Mouse (Mus musculus) heart, postnatal 14 days (tissue): ENCODE data around the gene Gm20662. TPM values are rescaled to one million over a fixed set of nuclear protein-coding genes. Genes with fewer than 3 reads are reported as not detected.

Source experiments
- DNase-seq, 2 experiments: peaks; one replicate each; pipeline ENCODE4 v3.0.0; 2021 to 2022
- intact Hi-C: fragments of 180-260 bp; cut with DNase I; formaldehyde crosslinking; loops from one replicate; pipeline ENCODE4 v1.15.1; 2025
- microRNA-seq, 2 experiments: library from miRNA; unstranded; fragments of <30 nt; microRNA quantifications; one replicate each; pipeline ENCODE4 v1.2.0; 2021 to 2022
- total RNA-seq, 2 experiments: library from RNA; stranded (reverse); gene quantifications; 2 replicates each; pipeline ENCODE4 v1.2.3; 2021

Gene Gm20662
- total RNA-seq, 2 experiments from 2014 or later = 0.50 to 0.98 TPM

DNA sequence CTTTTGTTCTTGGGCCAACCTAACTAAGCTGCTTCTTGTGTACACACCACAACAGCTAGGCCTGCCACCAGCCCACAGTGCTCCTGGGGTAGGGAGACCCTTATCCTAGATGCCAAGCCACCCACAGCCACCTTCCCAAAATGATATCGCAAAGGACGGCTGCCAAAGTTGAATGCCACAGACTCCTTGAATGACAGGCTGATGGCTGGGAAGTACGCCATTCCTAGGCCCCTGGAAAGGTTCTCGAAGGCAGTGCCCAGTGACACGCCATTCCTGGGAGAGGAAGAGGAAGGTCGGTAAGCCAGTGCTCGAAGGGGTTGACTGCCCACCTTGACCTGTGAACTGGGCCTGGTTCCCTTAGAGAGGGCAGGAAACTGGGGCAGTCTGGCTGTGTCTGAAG lies 73.4 kb downstream of the Gm20662 start:
- intact Hi-C loops = no loop called here

GRCm38 (mm10) chr9:108071801-108072200 lies 75.7 kb downstream of the Gm20662 start:
- intact Hi-C loops = loop anchor here (2.0 kb wide), 1 partner anchor 41 kb away; no protein-coding TSS in a partner anchor
- no peak for DNase-seq

More for the DNA sequence above, 73.4 kb downstream of the Gm20662 start:
- no peak for DNase-seq

DNA sequence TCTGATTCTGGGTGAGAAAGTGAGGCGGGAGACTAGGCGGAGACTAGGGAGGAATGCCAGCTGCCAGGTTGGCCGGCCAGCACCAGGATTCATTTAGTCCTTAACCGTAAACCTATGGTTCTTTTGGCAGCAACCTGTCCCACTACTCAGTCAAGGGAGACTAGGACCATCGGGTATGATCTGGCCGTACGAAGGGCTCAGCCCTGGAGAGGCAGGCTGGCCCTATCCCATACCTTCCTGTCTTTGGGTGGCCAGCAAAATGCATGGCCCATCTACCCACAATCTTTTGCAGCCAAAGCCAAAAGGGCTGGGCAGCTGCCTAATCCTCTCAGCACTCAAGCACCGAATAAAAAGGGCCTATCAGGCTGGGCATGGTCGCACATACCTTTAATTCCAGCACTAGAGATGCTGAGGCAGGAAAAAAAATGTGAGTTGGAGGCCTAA lies 76.4 kb downstream of the Gm20662 start:
- no peak for DNase-seq
- intact Hi-C loops = no loop called here

GRCm38 (mm10) chr9:108073141-108073930 lies 77.2 kb downstream of the Gm20662 start:
- intact Hi-C loops = no loop called here
- no peak for DNase-seq

- DNase-seq = no peak
- intact Hi-C loops = no loop called here
Measured at GRCm38 (mm10) chr9:108080168-108080567, 84.0 kb downstream of the Gm20662 start, which contains the start of gene Mst1. Gene Mst1 (plus strand): TSS chr9:108080436.

DNA sequence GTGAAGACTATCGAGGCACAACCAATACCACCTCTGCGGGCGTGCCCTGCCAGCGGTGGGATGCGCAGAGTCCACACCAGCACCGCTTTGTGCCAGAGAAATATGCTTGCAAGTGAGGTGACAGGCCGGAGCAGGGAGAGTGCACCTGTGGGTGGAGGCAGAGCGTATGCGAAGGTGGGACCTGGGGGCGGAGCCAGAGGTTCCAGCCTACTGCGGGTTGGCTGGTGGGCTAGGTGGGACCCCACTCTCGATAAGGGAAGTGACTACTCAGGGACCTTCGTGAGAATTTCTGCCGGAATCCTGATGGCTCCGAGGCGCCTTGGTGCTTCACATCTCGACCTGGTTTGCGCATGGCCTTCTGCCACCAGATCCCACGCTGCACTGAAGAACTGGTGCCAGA lies 86.4 kb downstream of the Gm20662 start:
- no peak for DNase-seq
- intact Hi-C loops = no loop called here

- intact Hi-C loops = no loop called here
- no peak for DNase-seq
Measured at GRCm38 (mm10) chr9:108082988-108083431, 86.9 kb downstream of the Gm20662 start, which contains the start of gene Rnf123. Gene Rnf123 (minus strand): TSS chr9:108083346.

DNA sequence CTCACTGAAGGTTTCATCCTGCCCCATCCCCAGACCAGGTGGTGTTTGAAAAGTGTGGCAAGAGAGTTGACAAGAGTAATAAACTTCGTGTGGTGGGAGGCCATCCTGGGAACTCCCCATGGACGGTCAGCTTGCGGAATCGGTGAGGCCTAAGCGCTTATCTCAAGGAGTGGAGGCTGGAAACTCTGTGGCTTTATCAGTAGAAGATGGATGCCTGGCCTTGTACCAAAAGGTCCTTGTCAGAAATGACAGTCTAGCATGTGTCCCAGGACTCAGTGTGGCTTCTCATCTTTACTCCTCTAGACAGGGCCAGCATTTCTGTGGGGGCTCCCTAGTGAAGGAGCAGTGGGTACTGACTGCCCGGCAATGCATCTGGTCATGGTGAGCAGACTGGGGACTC lies 87.4 kb downstream of the Gm20662 start:
- no peak for DNase-seq
- intact Hi-C loops = no loop called here

DNA sequence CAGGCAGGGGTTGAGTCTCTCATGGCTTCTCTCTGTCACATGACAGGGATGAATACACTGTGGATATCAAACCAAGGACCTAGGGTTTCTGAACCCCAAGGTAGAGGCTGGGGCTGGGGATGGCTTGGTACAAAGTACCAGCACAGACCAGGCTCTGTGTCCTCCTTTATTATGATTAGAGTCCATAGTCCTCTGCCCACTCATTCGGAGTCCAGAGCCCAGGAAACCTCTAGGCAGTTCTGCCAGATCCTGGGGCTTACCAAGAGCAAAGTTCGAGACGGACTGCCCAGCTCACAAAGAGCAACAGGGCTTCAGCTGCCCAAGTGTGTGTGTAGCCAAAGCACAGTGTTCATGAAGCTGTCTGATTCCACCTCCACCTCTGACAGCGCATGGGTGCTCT lies 89.1 kb downstream of the Gm20662 start:
- no peak for DNase-seq
- intact Hi-C loops = no loop called here

GRCm38 (mm10) chr9:108090611-108091120 lies 94.5 kb downstream of the Gm20662 start:
- intact Hi-C loops = no loop called here
- no peak for DNase-seq

DNA sequence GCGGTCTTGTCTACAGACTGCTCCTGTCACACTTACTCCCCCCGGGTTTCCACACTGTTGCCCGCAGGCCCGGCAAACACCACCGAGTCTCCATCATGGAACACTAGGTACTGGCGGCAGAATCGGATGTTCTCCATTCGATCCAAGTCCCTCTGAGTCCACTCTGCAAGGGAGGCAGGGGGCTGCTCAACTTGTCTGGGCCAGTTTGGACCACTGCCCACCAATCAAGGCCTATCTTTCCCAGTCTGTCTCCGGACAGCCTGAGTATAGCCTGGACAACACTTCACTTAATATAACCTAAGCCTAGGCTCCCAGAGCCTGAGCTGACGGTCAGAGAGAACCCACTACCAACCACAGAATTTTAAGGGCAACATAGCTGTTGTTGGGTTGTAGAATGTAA lies 97.4 kb downstream of the Gm20662 start:
- intact Hi-C loops = no loop called here
- no peak for DNase-seq

GRCm38 (mm10) chr9:108094184-108094941 lies 98.2 kb downstream of the Gm20662 start, which contains the start of gene Apeh:
Gene Apeh (minus strand): TSS chr9:108094606.
- DNase-seq = peak; percentile 94 to 96
- intact Hi-C loops = no loop called here

Small RNAs within 50 kb of the gene (microRNA-seq; reads per million reads assigned to microRNA genes)
- 0 reads per million in 2 experiments for gene Mir7088

Other genes with a start within 250 kb of the Gm20662 start
- gene Rbm5, start 225.4 kb upstream of the Gm20662 start, total RNA-seq = 10 to 100 TPM; 74.1 to 76.9 TPM
- 10 to 100 TPM; 33.1 to 35.1 TPM for gene Rbm6, start 123.1 kb upstream of the Gm20662 start, total RNA-seq
- gene Mon1a, start 108.2 kb upstream of the Gm20662 start, total RNA-seq = 10 to 100 TPM; 10.1 to 10.8 TPM
- 1 to 10 TPM; 2.8 to 3.0 TPM for gene Mst1r, start 89.5 kb upstream of the Gm20662 start, total RNA-seq
- gene Actl11, start 67.9 kb upstream of the Gm20662 start, total RNA-seq = not detected
- under 1 TPM in 1 of 2 experiments, not detected in 1; 0.27 TPM for gene Camkv, start 60.7 kb upstream of the Gm20662 start, total RNA-seq
- gene Traip, start 46.2 kb upstream of the Gm20662 start, total RNA-seq = 1 to 10 TPM; 1.2 to 1.8 TPM
- 10 to 100 TPM; 13.8 to 19.6 TPM for gene Uba7, start 20.8 kb upstream of the Gm20662 start, total RNA-seq
- gene Gm20661, start 13.3 kb upstream of the Gm20662 start, total RNA-seq = under 1 TPM; 0.61 to 0.65 TPM
- gene Inka1, start 10.5 kb upstream of the Gm20662 start, total RNA-seq = 10 to 100 TPM; 11.1 to 12.7 TPM
- 1 to 10 TPM; 2.4 to 2.7 TPM for gene Cdhr4, start 3.9 kb upstream of the Gm20662 start, total RNA-seq
- gene Ip6k1, start 6.2 kb downstream of the Gm20662 start, total RNA-seq = 10 to 100 TPM; 50.7 to 56.7 TPM
- 10 to 100 TPM in 1 of 2 experiments, 1 to 10 TPM in 1; 9.2 to 11.4 TPM for gene Gmppb, start 52.9 kb downstream of the Gm20662 start, total RNA-seq
- gene Amigo3, start 56.8 kb downstream of the Gm20662 start, total RNA-seq = 1 to 10 TPM; 1.4 to 1.9 TPM
- under 1 TPM in 1 of 2 experiments, not detected in 1; 0.38 TPM for gene Mst1, start 84.1 kb downstream of the Gm20662 start, total RNA-seq
- gene Rnf123, start 87.0 kb downstream of the Gm20662 start, total RNA-seq = 10 to 100 TPM; 85.3 to 92.6 TPM
- 10 to 100 TPM; 36.4 to 41.8 TPM for gene Apeh, start 98.3 kb downstream of the Gm20662 start, total RNA-seq
- gene Bsn, start 194.0 kb downstream of the Gm20662 start, total RNA-seq = under 1 TPM; 0.05 to 0.07 TPM